Mouse (Mus musculus) C2C12 (cell line): ENCODE measurements around the gene Gins2.

Experiments
- CEBPB ChIP-seq: IDR thresholded peaks from one replicate; pipeline ENCODE4 v1.6.1; 2011; ENCODE audit warnings: low read depth, mild to moderate bottlenecking, control low read depth, moderate library complexity
- CTCF ChIP-seq: IDR thresholded peaks from one replicate; pipeline ENCODE4 v1.5.1; 2011; ENCODE audit not compliant: control insufficient read depth, insufficient read depth, insufficient read length
- FOSL1 ChIP-seq: IDR thresholded peaks from one replicate; pipeline ENCODE4 v1.8.0; 2011; ENCODE audit warnings: mild to moderate bottlenecking, low read length; ENCODE audit not compliant: poor library complexity, insufficient read depth, severe bottlenecking
- MAX ChIP-seq: IDR thresholded peaks from one replicate; pipeline ENCODE4 v1.6.1; 2011; ENCODE audit warnings: mild to moderate bottlenecking, control low read depth
- MYOD1 ChIP-seq: IDR thresholded peaks from one replicate; pipeline ENCODE4 v1.6.1; 2011; ENCODE audit warnings: low read depth; ENCODE audit not compliant: control insufficient read depth, insufficient read length
- USF1 ChIP-seq: IDR thresholded peaks from one replicate; pipeline ENCODE4 v1.6.1; 2011; ENCODE audit warnings: low read depth, mild to moderate bottlenecking, control low read depth, moderate library complexity

DNA sequence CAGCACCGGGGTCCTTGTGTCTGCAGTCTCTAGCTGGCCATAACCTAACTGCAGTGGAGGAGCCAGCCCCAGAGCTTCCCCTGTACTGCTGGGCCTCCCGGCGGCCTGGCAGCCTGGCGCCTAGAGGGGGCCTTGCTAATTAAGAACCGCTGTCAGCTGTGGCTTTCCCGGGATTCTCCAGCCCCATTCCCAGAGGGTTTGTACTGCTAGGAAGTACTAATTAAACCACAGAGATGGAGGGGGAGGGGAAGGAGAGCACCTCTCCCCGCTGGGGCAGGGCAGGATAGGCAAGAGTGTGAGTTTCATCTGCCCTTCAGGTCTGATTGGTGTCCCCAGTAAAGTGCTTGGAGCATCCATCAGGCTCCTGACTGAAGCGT lies 25.8 kb downstream of the Gins2 start:
- TF ChIP-seq CTCF, result no peak
- no peak for TF ChIP-seq USF1
- TF ChIP-seq CEBPB, result no peak
- peak; percentile 32 for TF ChIP-seq MYOD1
- no peak for TF ChIP-seq MAX
- no peak for TF ChIP-seq FOSL1
